Mouse (Mus musculus): ENCODE results near the gene Lce3d. TPM values are rescaled to one million over a fixed set of nuclear protein-coding genes. Genes with fewer than 3 reads are reported as not detected.

The Lce3d gene
- not detected for total RNA-seq (2021)
- long read RNA-seq, experiment 1 = 0 reads
- long read RNA-seq, experiment 2 = 0 reads

DNA sequence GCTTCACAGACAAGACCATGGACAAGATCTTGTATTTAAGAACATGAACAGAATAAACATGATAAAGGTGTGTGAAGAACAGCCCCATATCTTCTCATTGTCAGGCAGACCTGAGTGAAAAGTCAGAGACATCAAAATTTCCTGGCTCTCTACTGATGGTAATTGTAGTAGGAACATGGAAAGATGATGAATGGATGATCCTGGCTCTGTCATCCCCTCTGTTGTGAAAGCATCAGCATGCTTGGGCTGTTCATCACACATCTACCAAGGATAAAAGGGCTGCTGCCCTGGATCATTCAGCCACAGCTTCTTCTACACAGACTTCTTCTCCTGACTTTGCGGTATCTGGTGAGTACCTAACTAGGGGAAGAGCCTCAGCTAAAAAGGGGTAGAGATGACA lies at the start of gene Lce3d:
TSS of gene Lce3d (plus strand) at position 301 of the 400 bp plus-strand sequence.
- no peak for DNase-seq (ENCODE audit: low spot score in 2 of 2)

DNA sequence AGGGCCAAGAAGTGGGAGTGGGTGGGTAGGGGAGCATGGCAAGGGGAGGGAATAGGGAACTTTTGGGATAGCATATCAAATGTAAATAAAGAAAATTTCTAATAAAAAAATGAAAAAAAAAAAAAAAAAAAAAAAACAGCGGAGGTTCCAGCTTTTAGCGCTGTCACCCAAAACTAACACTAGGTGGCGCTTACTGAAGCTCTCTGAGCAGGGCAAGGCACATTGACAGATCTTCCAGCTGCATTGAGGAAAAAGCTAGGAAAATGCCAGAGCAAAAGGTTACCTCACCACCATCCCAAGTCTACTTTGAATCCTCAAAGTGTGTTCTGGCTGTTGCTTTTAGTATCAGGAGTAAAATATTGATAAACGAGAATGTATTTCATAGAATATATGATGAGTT lies 49.6 kb upstream of the Lce3d start:
- peak; percentile 12 to 24 for DNase-seq (ENCODE audit: low spot score in 2 of 2)

GRCm38 (mm10) chr3:92920364-92920763 lies 36.8 kb upstream of the Lce3d start:
- DNase-seq (ENCODE audit: low spot score in 2 of 2) = peak; percentile 45 to 58

GRCm38 (mm10) chr3:92926130-92926529 lies 31.1 kb upstream of the Lce3d start, which contains the start of gene Lce3a:
TSS of gene Lce3a (minus strand) at chr3:92926230.
- DNase-seq (ENCODE audit: low spot score in 2 of 2) = no peak

DNA sequence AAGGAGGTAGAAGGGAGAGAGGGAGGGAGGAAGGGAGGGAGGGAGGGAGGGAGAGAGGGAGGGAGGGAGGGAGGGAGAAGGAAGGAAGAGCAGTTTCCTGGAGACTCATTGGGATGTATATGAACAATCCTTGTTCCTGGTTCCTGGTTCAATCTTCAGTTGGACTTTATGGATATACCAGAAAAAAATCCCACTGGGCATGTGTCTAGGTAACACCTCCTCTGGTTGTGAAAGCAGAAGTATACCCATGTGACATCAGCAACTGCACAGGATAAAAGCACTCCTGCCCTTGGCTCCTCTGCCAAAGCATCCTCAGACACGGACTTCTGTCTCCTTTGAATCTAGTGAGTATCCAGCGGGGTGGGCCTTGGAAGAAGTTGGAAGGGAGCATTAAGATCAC lies 24.5 kb upstream of the Lce3d start, which contains the start of gene Lce3b:
TSS of gene Lce3b (plus strand) at position 301 of the 400 bp plus-strand sequence.
- DNase-seq (ENCODE audit: low spot score in 2 of 2) = no peak

DNA sequence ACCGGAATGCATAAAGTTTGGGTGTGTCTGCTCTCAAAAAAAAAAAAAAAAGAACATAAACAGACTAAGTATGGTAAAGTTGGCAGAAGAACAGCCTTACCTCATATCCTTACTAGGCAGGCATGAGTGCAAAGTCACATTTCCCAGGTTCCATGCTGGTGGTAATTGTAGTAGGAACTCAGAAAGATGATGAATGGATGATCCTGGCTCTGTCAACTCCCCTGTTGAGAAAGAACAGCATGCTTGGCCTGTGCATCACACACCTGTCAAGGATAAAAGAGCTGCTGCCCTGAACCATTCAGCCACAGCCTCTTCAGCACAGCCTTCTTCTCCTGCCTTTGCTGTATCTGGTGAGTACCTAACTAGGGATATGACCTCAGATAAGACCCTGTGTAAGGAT lies 13.0 kb upstream of the Lce3d start, which contains the start of gene Lce3c:
TSS of gene Lce3c (plus strand) at position 301 of the 400 bp plus-strand sequence.
- DNase-seq (ENCODE audit: low spot score in 2 of 2) = no peak

DNA sequence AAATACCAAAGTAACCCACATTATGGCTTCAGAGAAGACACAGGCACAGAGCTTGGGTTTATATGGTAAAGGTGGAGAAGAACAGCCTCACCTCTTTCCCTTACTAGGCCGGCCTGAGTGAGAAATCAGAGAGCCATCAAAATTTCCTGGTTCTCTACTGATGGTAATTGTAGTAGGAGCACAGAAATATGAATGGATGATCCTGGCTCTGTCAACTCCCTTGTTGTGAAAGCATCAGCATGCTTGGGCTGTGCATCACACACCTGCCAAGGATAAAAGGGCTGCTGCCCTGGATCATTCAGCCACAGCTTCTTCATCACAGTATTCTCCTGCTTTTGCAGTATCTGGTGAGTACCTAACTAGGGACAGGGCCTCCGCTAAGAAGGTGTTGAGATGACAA lies 9.6 kb downstream of the Lce3d start, which contains the start of gene Lce3e:
TSS of gene Lce3e (plus strand) at position 301 of the 400 bp plus-strand sequence.
- DNase-seq (ENCODE audit: low spot score in 2 of 2) = no peak

- DNase-seq (ENCODE audit: low spot score in 2 of 2) = no peak
Measured at GRCm38 (mm10) chr3:92978484-92978883, 21.3 kb downstream of the Lce3d start.

DNA sequence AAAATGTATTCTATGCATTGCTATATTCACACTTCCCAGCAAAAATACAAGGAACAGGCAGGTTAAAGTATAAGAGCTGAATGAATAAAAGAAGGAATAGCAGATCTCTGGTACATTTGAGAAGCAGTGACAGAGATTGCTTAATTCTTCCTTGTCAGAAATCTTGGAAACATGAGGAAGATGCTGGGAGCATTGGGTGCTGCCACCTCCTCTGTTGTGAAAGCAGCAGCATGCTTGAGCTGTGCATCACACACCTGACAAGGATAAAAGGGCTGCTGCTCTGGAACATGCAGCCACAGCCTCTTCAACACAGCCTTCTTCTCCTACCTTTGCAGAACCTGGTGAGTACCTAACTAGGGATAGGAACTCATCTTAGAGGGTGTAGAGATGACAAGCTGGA lies 34.7 kb downstream of the Lce3d start, which contains the start of gene Lce3f:
TSS of gene Lce3f (plus strand) at position 301 of the 400 bp plus-strand sequence.
- no peak for DNase-seq (ENCODE audit: low spot score in 2 of 2)

- peak; percentile 79 to 83 for DNase-seq (ENCODE audit: low spot score in 2 of 2)
Measured at GRCm38 (mm10) chr3:92998691-92999090, 41.5 kb downstream of the Lce3d start.

DNA sequence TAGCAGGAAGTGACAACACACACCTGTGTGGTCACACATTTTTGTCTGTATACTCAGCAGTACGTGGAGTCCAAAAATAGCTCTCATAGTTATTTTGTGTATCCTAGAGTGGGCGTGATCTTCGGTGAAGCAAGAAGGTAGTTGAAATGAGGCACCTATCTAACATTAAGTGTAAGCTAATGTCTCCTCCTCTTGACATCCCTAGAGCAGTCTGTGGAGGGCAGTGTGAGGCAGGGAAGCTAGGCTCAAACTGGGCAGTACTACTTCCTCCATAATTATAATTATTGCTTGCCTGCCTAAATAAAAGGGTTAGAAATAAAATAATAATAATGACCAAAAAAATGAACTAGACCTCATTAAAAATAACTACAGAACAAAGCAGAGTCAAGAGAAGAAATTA lies 43.4 kb downstream of the Lce3d start:
- DNase-seq (ENCODE audit: low spot score in 2 of 2) = no peak

DNA sequence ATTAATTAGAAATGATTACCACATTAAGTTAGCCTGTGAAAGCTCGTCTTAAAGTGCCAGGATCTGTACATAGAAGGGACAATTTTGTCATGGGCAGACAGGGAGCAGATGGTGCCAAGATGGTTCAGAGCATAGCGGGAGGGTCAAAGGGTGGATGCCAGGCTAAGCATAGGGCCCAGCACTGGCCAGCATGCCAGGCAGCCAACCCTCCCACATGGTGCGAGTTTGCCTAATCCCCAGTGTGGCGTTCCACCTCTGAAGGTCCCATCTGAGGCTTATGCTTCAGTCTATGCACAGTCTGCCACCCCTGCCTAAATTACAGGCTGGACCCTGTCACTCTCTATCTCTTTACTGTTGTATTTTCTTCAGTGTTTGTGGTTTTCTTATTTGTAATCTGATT lies 45.7 kb downstream of the Lce3d start:
- no peak for DNase-seq (ENCODE audit: low spot score in 2 of 2)

Other genes starting within 250 kb of the Lce3d start
- gene Lce1e, start 248.3 kb upstream of the Lce3d start, total RNA-seq (2021) = not detected
- not detected for gene Lce1f, start 237.0 kb upstream of the Lce3d start, total RNA-seq (2021)
- gene Gm38119, start 218.3 kb upstream of the Lce3d start, total RNA-seq (2021) = not detected
- not detected for gene Lce1g, start 205.1 kb upstream of the Lce3d start, total RNA-seq (2021)
- not detected for gene Lce1h, start 192.3 kb upstream of the Lce3d start, total RNA-seq (2021)
- not detected for gene Lce1i, start 178.5 kb upstream of the Lce3d start, total RNA-seq (2021)
- gene Lce1j, start 166.9 kb upstream of the Lce3d start, total RNA-seq (2021) = not detected
- not detected for gene Lce1k, start 149.5 kb upstream of the Lce3d start, total RNA-seq (2021)
- gene Kprp, start 130.1 kb upstream of the Lce3d start, total RNA-seq (2021) = not detected
- not detected for gene Lce1l, start 106.1 kb upstream of the Lce3d start, total RNA-seq (2021)
- gene 2310050C09Rik, start 87.2 kb upstream of the Lce3d start, total RNA-seq (2021) = not detected
- not detected for gene Lce3a, start 31.2 kb upstream of the Lce3d start, total RNA-seq (2021)
- not detected for gene Lce3b, start 24.4 kb upstream of the Lce3d start, total RNA-seq (2021)
- not detected for gene Lce3c, start 12.9 kb upstream of the Lce3d start, total RNA-seq (2021)
- gene Lce3e, start 9.7 kb downstream of the Lce3d start, total RNA-seq (2021) = not detected
- not detected for gene Lce3f, start 34.8 kb downstream of the Lce3d start, total RNA-seq (2021)
- gene Crct1, start 58.3 kb downstream of the Lce3d start, total RNA-seq (2021) = not detected
- gene Lce1m, start 61.7 kb downstream of the Lce3d start, total RNA-seq (2021) = not detected
- gene Gm4858, start 111.4 kb downstream of the Lce3d start, total RNA-seq (2021) = not detected
- not detected for gene Crnn, start 187.4 kb downstream of the Lce3d start, total RNA-seq (2021)
- not detected for gene Flg2, start 239.9 kb downstream of the Lce3d start, total RNA-seq (2021)